Mouse (Mus musculus): ENCODE results near the gene Rasef. TPM values are rescaled to one million over a fixed set of nuclear protein-coding genes. Genes with fewer than 3 reads are reported as not detected.

Rasef gene
- total and polyA plus RNA-seq, 2 experiments from 2014 or later = 0.22 to 2.1 TPM

DNA sequence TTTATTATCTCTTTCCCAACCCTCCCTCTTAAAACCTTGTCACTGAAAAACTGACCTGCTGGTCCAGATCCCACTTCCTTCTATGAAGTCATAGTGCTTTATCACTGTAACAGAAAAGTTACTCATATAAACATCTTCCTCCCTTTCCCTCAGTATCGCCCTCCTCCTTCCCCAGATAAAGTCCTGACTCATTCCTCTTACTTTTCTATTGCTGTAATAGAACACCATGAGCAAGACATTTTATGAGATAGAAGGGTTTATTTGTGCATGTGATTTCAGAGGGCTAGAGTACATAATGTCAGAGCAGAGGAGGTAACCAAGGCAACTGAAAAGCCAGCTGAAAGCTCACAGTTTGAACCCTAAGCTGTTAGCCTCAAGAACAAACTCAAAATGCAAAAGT lies 6.6 kb downstream of the Rasef start:
- no peaks in the 10 kb centered on the region for H3K4me1 ChIP-seq (ENCODE audit: control insufficient read depth, insufficient read depth)
- H3K9ac ChIP-seq (replicated peaks; ENCODE audit: low read depth, low read length) = no peak overlapping the region
- H3K4me3 ChIP-seq (ENCODE audit: low read depth, low read length) = no peak overlapping the region
- no peak overlapping the region for H3K4me2 ChIP-seq (ENCODE audit: low read depth, low read length)
- no peak for ATAC-seq (ENCODE audit: insufficient read depth, low read depth)
- no peak for TF ChIP-seq EP300 (IDR thresholded peaks at IDR 0.05; ENCODE audit: low read depth)
- no peaks in the 10 kb centered on the region for H3K27me3 ChIP-seq (ENCODE audit: control insufficient read depth, insufficient read depth, low read length)
- 48% methylated on average over 1 of the region's 1 CpGs for WGBS
- no peak overlapping the region for H3K27ac ChIP-seq (ENCODE audit: low read depth)
- no peak for DNase-seq (ENCODE audit: low spot score)
- no peaks in the 10 kb centered on the region for H3K9me3 ChIP-seq (replicated peaks; ENCODE audit: control insufficient read depth, low read length)
- H3K36me3 ChIP-seq (replicated peaks; ENCODE audit: control insufficient read depth, insufficient read depth, low read length) = no peaks in the 10 kb centered on the region

DNA sequence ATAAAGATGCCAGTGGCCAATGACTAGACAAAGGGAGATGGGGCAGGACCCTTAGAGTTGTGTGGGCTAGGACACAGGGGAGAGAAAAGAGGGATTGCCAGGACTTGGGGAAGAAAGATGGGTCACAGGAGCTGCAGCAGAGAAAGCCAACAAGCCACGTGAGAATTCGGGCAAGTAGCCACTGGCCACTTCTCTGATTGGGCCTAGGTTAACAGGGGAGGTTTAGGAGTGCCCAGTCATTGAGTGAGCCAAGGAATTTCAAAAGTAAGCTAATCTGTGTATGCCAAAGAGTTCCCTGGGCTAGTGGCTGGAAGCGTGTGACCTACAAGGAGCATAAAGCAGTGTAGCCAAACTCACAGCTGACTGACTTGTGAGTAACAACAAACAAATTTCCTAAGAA lies 9.7 kb downstream of the Rasef start:
- Histone ChIP-seq H3K4me1 (ENCODE audit: control insufficient read depth, insufficient read depth) (no peaks in the 10 kb centered on the region), H3K27ac (ENCODE audit: low read depth) (no peak overlapping the region), H3K9ac (replicated peaks; ENCODE audit: low read depth, low read length) (no peak overlapping the region), H3K4me2 (ENCODE audit: low read depth, low read length) (no peak overlapping the region), H3K36me3 (replicated peaks; ENCODE audit: control insufficient read depth, insufficient read depth, low read length) (no peaks in the 10 kb centered on the region), H3K9me3 (replicated peaks; ENCODE audit: control insufficient read depth, low read length) (no peaks in the 10 kb centered on the region), H3K4me3 (ENCODE audit: low read depth, low read length) (no peak overlapping the region), H3K27me3 (ENCODE audit: control insufficient read depth, insufficient read depth, low read length) (no peaks in the 10 kb centered on the region)
- 85% methylated on average over 3 of the region's 3 CpGs for WGBS
- ATAC-seq (ENCODE audit: insufficient read depth, low read depth) = no peak
- no peak for DNase-seq (ENCODE audit: low spot score)
- TF ChIP-seq CTCF (IDR thresholded peaks at IDR 0.05; ENCODE audit: low read depth) (no peak), EP300 (IDR thresholded peaks at IDR 0.05; ENCODE audit: low read depth) (no peak)

- Histone ChIP-seq H3K4me3 (ENCODE audit: low read depth, low read length) (no peak overlapping the region), H3K36me3 (replicated peaks; ENCODE audit: control insufficient read depth, insufficient read depth, low read length) (no peaks in the 10 kb centered on the region), H3K4me1 (ENCODE audit: control insufficient read depth, insufficient read depth) (no peaks in the 10 kb centered on the region), H3K27ac (ENCODE audit: low read depth) (no peak overlapping the region), H3K27me3 (ENCODE audit: control insufficient read depth, insufficient read depth, low read length) (no peaks in the 10 kb centered on the region), H3K9me3 (replicated peaks; ENCODE audit: control insufficient read depth, low read length) (no peaks in the 10 kb centered on the region), H3K4me2 (ENCODE audit: low read depth, low read length) (no peak overlapping the region), H3K9ac (replicated peaks; ENCODE audit: low read depth, low read length) (no peak overlapping the region)
- no peak for ATAC-seq (ENCODE audit: insufficient read depth, low read depth)
- WGBS = 85% methylated on average over 2 of the region's 2 CpGs
- no peak for TF ChIP-seq CTCF (IDR thresholded peaks at IDR 0.05; ENCODE audit: low read depth)
- DNase-seq (ENCODE audit: low spot score) = no peak
These were observed 15.5 kb downstream of the Rasef start for GRCm38 (mm10) chr4:73775266-73775665.

GRCm38 (mm10) chr4:73773831-73774810 lies 16.7 kb downstream of the Rasef start:
- Histone ChIP-seq H3K27ac (ENCODE audit: low read depth) (no peak overlapping the region), H3K4me3 (ENCODE audit: low read depth, low read length) (no peak overlapping the region), H3K36me3 (replicated peaks; ENCODE audit: control insufficient read depth, insufficient read depth, low read length) (no peaks in the 10 kb centered on the region), H3K9ac (replicated peaks; ENCODE audit: low read depth, low read length) (no peak overlapping the region), H3K27me3 (ENCODE audit: control insufficient read depth, insufficient read depth, low read length) (no peaks in the 10 kb centered on the region), H3K9me3 (replicated peaks; ENCODE audit: control insufficient read depth, low read length) (no peaks in the 10 kb centered on the region), H3K4me2 (ENCODE audit: low read depth, low read length) (no peak overlapping the region), H3K4me1 (ENCODE audit: control insufficient read depth, insufficient read depth) (no peaks in the 10 kb centered on the region)
- no peak for TF ChIP-seq CTCF (IDR thresholded peaks at IDR 0.05; ENCODE audit: low read depth)
- TF ChIP-seq EP300 (IDR thresholded peaks at IDR 0.05; ENCODE audit: low read depth) = no peak
- no peak for ATAC-seq (ENCODE audit: insufficient read depth, low read depth)
- WGBS = 47% methylated on average over 5 of the region's 5 CpGs
- no peak for DNase-seq (ENCODE audit: low spot score)

DNA sequence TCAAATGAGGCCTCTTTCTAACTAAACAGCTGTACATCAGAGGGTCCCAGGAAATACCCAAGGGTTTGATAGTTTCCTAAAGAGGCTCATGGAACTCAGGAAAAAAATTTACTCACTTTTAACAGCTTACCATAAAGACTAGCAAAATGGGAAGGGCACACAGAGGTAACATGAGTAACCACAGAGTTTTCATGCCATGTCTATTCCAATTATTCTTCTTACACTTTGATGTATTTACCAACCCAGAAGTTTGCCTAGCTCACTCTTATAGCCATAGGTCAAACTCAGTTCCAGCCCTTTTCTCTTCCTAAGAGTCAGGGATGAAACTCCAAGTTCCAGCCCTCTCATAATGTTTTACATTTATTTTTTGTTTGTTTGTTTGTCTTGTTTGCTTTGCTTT lies 18.8 kb downstream of the Rasef start:
- Histone ChIP-seq H3K9me3 (replicated peaks; ENCODE audit: control insufficient read depth, low read length) (no peaks in the 10 kb centered on the region), H3K9ac (replicated peaks; ENCODE audit: low read depth, low read length) (no peak overlapping the region), H3K36me3 (replicated peaks; ENCODE audit: control insufficient read depth, insufficient read depth, low read length) (no peaks in the 10 kb centered on the region), H3K4me3 (ENCODE audit: low read depth, low read length) (no peak overlapping the region), H3K27me3 (ENCODE audit: control insufficient read depth, insufficient read depth, low read length) (no peaks in the 10 kb centered on the region), H3K4me1 (ENCODE audit: control insufficient read depth, insufficient read depth) (no peaks in the 10 kb centered on the region), H3K4me2 (ENCODE audit: low read depth, low read length) (no peak overlapping the region), H3K27ac (ENCODE audit: low read depth) (no peak overlapping the region)
- TF ChIP-seq CTCF (IDR thresholded peaks at IDR 0.05; ENCODE audit: low read depth) (no peak), EP300 (IDR thresholded peaks at IDR 0.05; ENCODE audit: low read depth) (no peak)
- DNase-seq (ENCODE audit: low spot score) (no peak), ATAC-seq (ENCODE audit: insufficient read depth, low read depth) (no peak)

DNA sequence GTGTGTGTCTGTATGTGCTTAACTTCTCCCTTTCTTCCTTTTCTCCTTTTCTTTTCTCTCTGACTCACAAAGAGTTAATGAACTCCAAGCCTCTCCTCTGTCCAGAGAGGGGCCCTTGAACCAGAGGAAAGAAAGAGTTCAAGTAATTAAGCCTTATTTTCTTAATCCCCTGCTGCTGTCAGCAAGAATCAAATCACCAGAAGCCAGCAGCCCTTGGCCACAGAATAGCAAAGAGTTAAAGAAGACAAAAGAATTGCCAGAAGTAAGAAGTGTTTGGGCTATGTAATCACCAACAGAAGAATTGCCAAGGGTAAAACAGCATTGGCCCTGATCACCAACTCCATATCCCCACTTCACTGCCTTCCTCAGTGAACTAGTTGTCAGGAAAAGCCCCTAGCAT lies 20.2 kb downstream of the Rasef start:
- ATAC-seq (ENCODE audit: insufficient read depth, low read depth) = no peak

More for the DNA sequence above, 20.2 kb downstream of the Rasef start:
- no peaks in the 10 kb centered on the region for H3K27me3 ChIP-seq (ENCODE audit: control insufficient read depth, insufficient read depth, low read length)
- DNase-seq (ENCODE audit: low spot score) = no peak
- no peaks in the 10 kb centered on the region for H3K4me1 ChIP-seq (ENCODE audit: control insufficient read depth, insufficient read depth)
- no peak overlapping the region for H3K27ac ChIP-seq (ENCODE audit: low read depth)
- H3K36me3 ChIP-seq (replicated peaks; ENCODE audit: control insufficient read depth, insufficient read depth, low read length) = no peaks in the 10 kb centered on the region
- H3K4me3 ChIP-seq (ENCODE audit: low read depth, low read length) = no peak overlapping the region
- H3K4me2 ChIP-seq (ENCODE audit: low read depth, low read length) = no peak overlapping the region
- no peak for TF ChIP-seq EP300 (IDR thresholded peaks at IDR 0.05; ENCODE audit: low read depth)
- TF ChIP-seq CTCF (IDR thresholded peaks at IDR 0.05; ENCODE audit: low read depth) = no peak
- no peak overlapping the region for H3K9ac ChIP-seq (replicated peaks; ENCODE audit: low read depth, low read length)
- no peaks in the 10 kb centered on the region for H3K9me3 ChIP-seq (replicated peaks; ENCODE audit: control insufficient read depth, low read length)

Measured in heart, postnatal 0 days (tissue).